Mouse (Mus musculus): ENCODE measurements around the gene Letmd1. TPM values are rescaled to one million over a fixed set of nuclear protein-coding genes. Genes with fewer than 3 reads are reported as not detected.
"Not testable (repeated sequence)": the region's sequence is repeated elsewhere in the genome, so short reads cannot be mapped to it uniquely, and the experiment has no call there.

Gene Letmd1
- polyA plus RNA-seq, 1 experiment, result 50.4 TPM

DNA sequence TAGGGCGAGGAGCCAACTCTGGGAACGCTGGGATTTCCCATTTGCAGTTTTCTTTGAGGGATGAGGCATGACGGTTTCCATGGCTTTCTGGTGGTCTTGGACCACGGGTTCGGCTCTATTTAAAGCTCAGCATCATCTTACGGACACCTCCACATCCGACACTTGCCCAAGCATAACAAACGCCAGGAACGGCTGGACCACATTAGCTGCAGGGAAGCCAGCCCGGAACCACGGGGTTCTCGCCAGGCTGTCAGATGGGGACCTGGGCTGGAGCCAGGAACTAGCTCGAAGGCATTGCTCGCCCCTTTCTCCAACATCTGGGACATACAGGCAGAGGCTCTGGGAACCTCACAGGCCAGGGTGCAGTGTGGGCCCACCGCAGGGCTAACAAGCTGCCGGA is 17.6 kb upstream of the Letmd1 start:
- no peak for DNase-seq (ENCODE audit: low spot score)

DNA sequence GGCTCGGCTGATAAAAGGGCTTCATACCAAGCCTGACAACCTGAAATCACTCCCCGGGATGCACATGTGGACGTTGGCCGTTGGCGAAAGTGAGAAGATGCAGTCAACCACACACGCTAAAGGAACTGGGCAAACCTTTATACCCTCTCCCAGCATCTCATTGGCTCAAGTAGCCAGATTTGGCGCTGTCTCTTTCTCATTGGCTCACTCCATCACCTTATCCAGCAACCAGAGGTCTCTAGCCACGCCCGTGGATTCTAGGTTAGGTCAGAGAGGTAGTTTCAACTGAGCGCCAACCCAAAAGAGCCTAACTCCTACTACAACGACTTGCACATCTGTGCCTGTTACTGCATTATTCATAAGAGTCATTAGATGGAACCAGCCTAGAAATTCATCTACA is 16.3 kb upstream of the Letmd1 start:
- DNase-seq (ENCODE audit: low spot score), result no peak

DNA sequence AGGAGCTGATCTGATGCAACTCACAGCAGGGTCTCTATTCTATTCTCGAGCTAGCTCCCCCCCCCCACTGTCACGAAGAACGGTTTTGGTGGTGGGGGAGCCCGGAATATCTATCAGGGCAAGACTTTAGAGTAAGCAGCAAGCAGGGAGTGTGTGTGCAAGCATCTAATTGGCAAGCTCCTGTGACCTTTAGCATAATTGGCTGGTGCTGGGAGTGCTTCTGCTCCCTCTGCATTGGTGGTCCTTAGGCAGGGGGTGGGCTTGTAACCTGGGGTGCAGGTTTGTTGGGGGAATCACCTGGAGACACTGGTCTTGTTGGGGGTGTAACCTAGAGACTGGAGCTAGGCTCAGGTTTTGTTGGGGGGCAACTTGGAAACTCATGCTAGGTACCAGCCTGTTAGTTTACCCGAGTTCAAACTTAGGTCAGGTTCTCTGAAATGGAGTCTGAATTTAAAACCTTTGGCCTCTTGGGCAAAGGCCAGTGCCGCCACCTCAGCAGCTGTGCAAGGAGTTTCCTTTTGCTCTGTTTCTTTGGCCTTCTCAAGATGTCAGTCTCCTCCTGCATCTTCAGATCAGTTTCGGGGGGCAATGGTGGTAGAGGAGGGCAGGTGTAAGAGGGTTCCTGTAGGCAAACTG is 12.3 kb upstream of the Letmd1 start:
- DNase-seq (ENCODE audit: low spot score), result no peak

GRCm38 (mm10) chr15:100457340-100457739 is 11.5 kb upstream of the Letmd1 start:
- peak; percentile 48 for DNase-seq (ENCODE audit: low spot score)

DNA sequence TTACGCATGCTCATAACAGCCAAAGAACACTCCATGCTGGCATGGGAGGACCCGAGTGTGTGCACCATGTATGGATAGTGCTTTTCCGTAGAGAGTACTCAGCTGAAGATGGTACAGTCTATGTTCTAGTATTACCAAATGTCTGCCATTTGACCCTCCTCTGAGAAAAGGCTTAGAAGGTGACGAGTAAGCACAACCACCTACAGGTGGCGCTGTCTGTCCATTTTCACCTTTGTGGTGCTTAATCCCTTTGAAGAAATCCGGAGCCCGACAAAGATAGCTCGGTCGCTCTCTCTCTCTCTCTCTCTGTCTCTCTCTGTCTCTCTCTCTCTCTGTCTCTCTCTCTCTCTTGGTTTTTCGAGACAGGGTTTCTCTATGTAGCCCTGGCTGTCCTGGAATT is 10.8 kb upstream of the Letmd1 start:
- DNase-seq (ENCODE audit: low spot score), result no peak

DNA sequence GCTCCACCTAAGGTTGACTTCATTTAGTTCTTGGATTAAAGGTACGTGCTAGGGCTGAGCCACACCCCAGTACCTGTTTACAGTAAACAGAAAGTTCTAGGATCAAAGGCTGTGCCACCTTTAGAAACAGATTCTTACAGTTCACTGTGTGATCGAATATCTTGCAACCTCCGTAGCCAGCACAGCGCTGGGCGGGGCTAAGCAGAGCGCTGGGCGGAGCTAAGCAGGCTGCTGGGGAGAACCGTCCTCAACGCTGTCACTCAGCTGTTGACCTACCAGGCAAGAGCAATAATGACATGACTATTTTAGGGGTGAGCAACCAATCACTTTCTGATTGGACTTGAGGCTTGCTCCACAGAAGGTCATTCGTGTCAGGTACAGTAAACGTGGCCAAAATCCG is 7.9 kb upstream of the Letmd1 start:
- DNase-seq (ENCODE audit: low spot score), result no peak

DNA sequence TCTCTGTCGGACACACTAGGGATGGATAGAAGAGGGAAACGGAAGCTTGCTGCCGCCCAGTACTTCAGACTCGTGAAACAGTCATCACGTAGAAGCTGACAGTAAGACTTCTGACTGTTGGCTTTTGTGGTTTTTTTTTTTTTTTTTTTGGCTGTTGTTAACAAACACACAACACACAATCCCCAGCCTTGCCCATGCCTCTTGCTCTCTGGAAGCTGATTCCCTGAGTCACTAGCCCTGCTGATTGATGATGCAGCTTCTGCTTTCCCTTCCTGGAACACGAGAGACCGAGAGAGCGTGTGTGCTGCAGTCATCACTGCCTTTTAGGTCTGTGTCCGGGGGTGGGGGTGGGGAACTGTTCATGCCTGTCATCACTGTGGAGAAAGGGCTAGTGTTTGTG is 7.2 kb upstream of the Letmd1 start:
- DNase-seq (ENCODE audit: low spot score), result no peak

DNA sequence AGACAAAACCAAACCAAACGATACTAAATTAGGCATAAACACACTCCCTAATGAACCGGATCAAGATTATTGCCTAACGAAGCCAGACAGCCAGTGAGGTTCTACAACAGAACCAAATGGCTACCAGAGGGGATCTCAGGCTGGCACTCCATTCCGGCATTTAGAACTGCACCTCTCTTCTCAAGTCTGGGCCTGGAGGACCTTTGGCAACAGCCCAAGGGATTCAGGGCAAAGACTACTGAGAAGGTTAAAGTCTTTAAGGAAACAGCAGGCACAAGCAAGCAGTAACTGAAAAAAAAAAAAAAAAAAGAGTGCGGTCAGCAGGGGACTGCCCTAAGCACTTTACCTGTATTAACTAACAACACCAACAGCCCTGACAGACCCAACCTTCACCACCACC is 6.7 kb upstream of the Letmd1 start:
- no peak for DNase-seq (ENCODE audit: low spot score)

- DNase-seq (ENCODE audit: low spot score), result no peak
These were observed 5.1 kb upstream of the Letmd1 start for GRCm38 (mm10) chr15:100463712-100464111.

- DNase-seq (ENCODE audit: low spot score), result no peak
These were observed 3.4 kb upstream of the Letmd1 start for GRCm38 (mm10) chr15:100465432-100465831.

GRCm38 (mm10) chr15:100467738-100468137 is 1.1 kb upstream of the Letmd1 start:
- DNase-seq (ENCODE audit: low spot score), result no peak

GRCm38 (mm10) chr15:100469189-100469545 is 344 bp downstream of the Letmd1 start:
- no peak for DNase-seq (ENCODE audit: low spot score)

GRCm38 (mm10) chr15:100470037-100470436 is 1.2 kb downstream of the Letmd1 start:
- DNase-seq (ENCODE audit: low spot score), result no peak

DNA sequence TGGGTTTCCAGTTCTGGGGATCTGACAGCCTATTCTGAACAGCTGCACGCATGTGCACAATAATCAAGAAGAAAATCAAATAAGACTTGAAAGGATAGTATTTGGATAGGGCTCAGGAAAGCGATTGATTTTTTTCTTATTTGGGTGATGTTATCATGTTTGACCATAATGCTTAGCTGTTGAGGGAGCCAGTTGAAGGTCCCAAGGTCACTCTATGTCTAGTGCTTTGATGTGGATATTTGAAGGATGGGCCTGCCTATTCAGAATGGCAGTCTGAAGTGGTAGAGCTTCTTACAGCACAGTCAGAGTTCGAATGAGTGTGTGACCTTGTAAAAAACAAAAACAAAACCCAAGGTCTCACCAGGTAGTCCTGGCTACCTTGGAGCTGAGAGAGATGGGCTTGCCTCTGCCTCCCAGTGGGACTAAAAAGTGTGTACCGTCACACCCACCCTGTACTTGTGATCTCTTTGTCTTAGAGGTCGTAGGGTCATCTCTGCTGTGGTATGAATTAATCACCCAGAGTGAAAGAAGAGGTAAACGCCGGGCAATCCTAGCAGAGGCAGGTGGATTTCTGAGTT is 5.2 kb downstream of the Letmd1 start:
- DNase-seq (ENCODE audit: low spot score), result no peak

DNA sequence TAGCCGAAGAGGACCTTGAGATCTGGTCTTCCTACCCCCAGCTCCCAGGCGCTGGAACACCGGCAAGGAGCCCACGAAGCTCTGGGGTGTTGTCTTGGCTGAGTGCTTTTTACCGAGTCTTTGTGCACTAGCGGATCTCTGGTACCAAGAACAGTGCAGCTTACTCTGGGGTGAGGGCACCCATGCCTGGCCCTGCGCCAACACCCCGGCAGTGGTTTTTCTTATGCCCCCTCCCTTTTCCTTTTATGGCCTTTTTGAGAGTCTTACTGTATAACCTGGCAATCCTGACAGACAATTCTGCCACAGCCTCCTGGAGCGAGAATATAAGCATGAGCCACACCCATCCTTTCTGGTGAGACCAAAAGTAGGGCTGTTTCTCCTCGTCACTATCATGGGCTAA is 9.5 kb downstream of the Letmd1 start:
- no peak for DNase-seq (ENCODE audit: low spot score)

GRCm38 (mm10) chr15:100478925-100479324 is 10.1 kb downstream of the Letmd1 start:
- no peak for DNase-seq (ENCODE audit: low spot score)

DNA sequence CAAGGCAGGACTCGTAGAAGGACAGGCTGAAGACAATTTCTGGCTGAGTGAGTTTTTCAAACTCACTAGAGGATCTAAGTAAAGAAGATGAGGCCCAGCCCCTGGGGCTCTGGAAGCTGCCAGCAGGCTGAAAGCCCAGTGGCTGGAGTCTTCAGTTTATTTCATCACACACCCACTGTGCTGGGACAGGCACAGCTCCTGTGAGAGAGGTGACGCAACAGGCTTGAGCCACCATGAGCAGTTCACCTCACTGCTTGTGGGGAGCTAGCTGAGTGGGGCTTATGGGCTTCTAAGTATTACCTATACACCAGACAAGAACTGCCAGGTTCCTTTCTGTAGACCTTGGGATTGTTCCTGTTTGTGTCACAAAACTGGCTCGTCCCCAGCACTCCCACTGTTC is 16.8 kb downstream of the Letmd1 start:
- DNase-seq (ENCODE audit: low spot score), result no peak

DNA sequence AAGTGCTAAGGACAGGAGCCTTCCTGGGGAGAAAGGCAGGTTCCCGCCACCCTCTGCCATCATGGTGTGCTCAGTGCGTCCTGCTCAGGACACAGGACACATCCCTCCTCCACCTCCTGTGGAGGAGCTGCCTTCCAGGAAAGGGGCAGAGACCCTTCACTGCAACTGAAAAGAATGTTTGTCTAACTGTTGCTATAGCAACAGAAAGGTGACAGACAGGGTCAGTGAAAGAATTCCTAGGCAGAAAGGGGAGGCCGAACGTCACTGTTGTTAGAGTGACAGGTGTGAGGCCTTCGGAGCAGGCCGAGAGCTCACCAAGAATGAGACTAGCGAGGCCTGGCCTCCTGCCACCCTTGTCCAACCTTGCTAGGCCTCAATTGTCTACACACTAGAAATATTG is 17.6 kb downstream of the Letmd1 start:
- DNase-seq (ENCODE audit: low spot score), result no peak

DNA sequence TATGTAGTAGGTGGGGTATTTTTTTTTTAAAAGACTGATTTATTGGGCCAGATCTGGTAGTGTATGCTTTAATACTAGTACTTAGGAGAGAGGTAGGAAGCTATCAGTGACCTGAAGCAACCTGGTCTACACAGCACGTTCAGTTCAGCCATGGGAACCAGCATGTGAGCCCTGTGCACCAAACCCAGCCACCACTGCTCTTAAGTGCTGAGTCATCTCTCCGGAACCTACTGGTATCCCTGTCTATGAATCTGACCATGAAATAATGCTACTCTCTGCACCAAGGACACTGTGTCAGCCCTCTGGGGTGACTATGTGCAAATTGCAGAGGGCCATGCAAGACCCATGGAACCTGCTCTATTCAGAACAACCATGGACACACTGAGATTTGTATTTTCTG is 18.2 kb downstream of the Letmd1 start:
- DNase-seq (ENCODE audit: low spot score), result no peak

- DNase-seq (ENCODE audit: low spot score), result not testable (repeated sequence)
These were observed 19.5 kb downstream of the Letmd1 start for GRCm38 (mm10) chr15:100488297-100488696.

- no peak for DNase-seq (ENCODE audit: low spot score)
These were observed 20.4 kb downstream of the Letmd1 start for GRCm38 (mm10) chr15:100489263-100489662.

DNA sequence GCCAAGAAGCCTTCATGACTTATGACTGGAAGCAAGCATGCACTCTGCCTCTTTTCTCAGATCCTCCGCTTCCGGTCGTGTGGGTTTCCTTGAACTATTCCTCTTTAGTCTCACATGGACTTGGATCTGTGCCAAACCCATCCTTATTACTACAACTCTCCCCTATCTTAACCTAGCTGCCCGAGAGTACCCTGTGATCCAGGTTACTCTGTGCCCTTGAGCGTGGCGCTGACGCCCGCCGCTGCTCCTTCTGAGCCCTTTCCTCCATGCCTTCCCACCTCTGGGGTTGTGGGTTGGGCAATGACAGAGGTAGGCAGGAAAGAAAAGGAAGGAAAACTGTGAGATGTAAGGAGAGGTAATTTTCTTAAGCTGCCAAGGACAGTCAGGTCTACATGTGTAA is 23.1 kb downstream of the Letmd1 start:
- no peak for DNase-seq (ENCODE audit: low spot score)

GRCm38 (mm10) chr15:100494647-100495046 is 25.8 kb downstream of the Letmd1 start:
- no peak for DNase-seq (ENCODE audit: low spot score)

GRCm38 (mm10) chr15:100495102-100495501 is 26.3 kb downstream of the Letmd1 start, which contains the start of gene Csrnp2:
TSS of gene Csrnp2 (minus strand) at chr15:100495488.
- peak; percentile 94 for DNase-seq (ENCODE audit: low spot score)

Measured in urinary bladder, adult 2 months (tissue).